Mouse (Mus musculus) forebrain, embryonic 16.5 days (tissue): ENCODE results near the gene Dnajc1. TPM values are rescaled to one million over a fixed set of nuclear protein-coding genes. Genes with fewer than 3 reads are reported as not detected.

Experiments used
- ATAC-seq: fragments of 200-750 bp; cut with Nextera tagmentation; 2 replicates; pipeline ENCODE4 v1.8.0; 2017; ENCODE audit warnings: mild to moderate bottlenecking, moderate library complexity
- H3K27ac ChIP-seq: fragments of 300-500 bp; sonication (generic); 2 replicates; pipeline ENCODE4 v1.5.1; 2014; ENCODE audit warnings: low read length, control low read depth
- H3K27me3 ChIP-seq: fragments of 300-500 bp; sonication (generic); replicated peaks from 2 replicates; pipeline ENCODE4 v1.6.1; 2014; ENCODE audit warnings: low read length; ENCODE audit not compliant: control insufficient read depth, insufficient read depth
- H3K36me3 ChIP-seq: fragments of 300-500 bp; sonication (generic); 2 replicates; pipeline ENCODE4 v1.6.1; 2014; ENCODE audit not compliant: control insufficient read depth, insufficient read depth
- H3K4me1 ChIP-seq: fragments of 300-500 bp; sonication (generic); replicated peaks from 2 replicates; pipeline ENCODE4 v1.6.1; 2014; ENCODE audit warnings: low read length; ENCODE audit not compliant: control insufficient read depth, insufficient read depth
- H3K4me2 ChIP-seq: fragments of 300-500 bp; sonication (generic); 2 replicates; pipeline ENCODE4 v1.6.1; 2014; ENCODE audit warnings: mild to moderate bottlenecking, low read length, control low read depth
- H3K4me3 ChIP-seq: fragments of 300-500 bp; sonication (generic); replicated peaks from 2 replicates; pipeline ENCODE4 v1.5.1; 2014; ENCODE audit warnings: mild to moderate bottlenecking, low read length, control low read depth
- H3K9ac ChIP-seq: fragments of 300-500 bp; sonication (generic); replicated peaks from 2 replicates; pipeline ENCODE4 v1.6.1; 2014; ENCODE audit warnings: low read depth, low read length, control low read depth
- H3K9me3 ChIP-seq: fragments of 300-500 bp; sonication (generic); 2 replicates; pipeline ENCODE4 v1.6.1; 2016; ENCODE audit warnings: low read length; ENCODE audit not compliant: control insufficient read depth
- WGBS: fragments of 180-500 bp; shearing (Covaris S2); extraction: QIAGEN DNeasy Blood & Tissue Kit; methylation state at CpG from one replicate; pipeline ENCODE4 v1.1.7; 2014; 5-methylcytosine and 5-hydroxymethylcytosine counted together
- polyA plus RNA-seq: library from polyadenylated mRNA; unstranded; fragments of >200 nt; fragmentation: Nextera tagmentation; extraction: Ambion mirVana; gene quantifications from 2 replicates; pipeline ENCODE4 v1.2.1, GENCODE M21; 2015

Gene Dnajc1
- polyA plus RNA-seq = 27.4 and 28.5 TPM in 2 replicates

DNA sequence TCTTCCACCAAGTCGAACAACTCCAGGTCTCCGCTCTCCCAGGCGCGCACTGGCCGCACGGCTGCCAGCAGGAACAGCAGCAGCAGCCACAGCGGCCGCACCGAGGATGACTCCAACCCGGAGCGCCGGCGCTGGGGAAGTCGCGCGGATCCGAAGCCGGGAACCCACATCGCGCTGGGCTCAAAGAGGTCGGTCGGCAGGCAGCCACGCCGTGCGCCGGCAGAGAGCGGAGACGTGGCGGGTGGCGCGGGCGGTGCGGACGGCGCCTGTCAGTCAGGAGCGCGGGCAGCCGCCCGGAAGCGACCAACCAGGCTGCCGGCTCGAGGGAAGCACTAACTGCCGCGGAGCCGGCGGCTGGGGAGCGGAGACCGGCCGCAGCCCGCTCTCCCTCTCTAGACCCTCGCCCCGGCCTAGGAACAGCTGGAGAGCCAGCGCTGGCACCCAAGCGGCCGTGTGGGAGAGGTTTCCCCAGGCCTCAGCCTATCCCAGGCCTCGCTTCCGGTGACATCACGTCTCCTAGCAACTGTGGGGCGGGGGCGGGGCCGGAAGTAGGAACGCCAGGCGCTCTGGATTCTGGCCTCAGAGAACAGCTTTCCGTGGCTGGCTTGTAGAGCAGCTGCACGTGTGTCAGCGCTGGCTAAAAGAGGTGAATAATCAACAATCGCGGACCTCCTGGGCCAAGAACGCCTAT is at the start of gene Dnajc1:
TSS of gene Dnajc1 (minus strand) at position 500 of the 691 bp plus-strand sequence.
- peak; percentile 100 for ATAC-seq
- 0% methylated on average over 69 of the region's 69 CpGs for WGBS

GRCm38 (mm10) chr2:18441871-18442270 is 49.2 kb upstream of the Dnajc1 start:
- H3K9ac ChIP-seq = no peak overlapping the region
- H3K4me3 ChIP-seq = no peak overlapping the region
- no peaks in the 10 kb centered on the region for H3K9me3 ChIP-seq
- 57% methylated on average over 6 of the region's 6 CpGs for WGBS
- H3K27ac ChIP-seq = no peak overlapping the region
- H3K4me2 ChIP-seq = no peak overlapping the region
- H3K36me3 ChIP-seq = no peaks in the 10 kb centered on the region
- H3K27me3 ChIP-seq = no peaks in the 10 kb centered on the region
- no peak for ATAC-seq
- H3K4me1 ChIP-seq = no peaks in the 10 kb centered on the region

More for the DNA sequence above, at the start of gene Dnajc1:
- H3K4me1 ChIP-seq = peaks cover 11% of the 10 kb centered on the region
- H3K4me2 ChIP-seq = peak within 1 kb of the TSS; percentile 71
- no peaks in the 10 kb centered on the region for H3K27me3 ChIP-seq
- H3K4me3 ChIP-seq = peak within 1 kb of the TSS; percentile 72
- peak within 1 kb of the TSS; percentile 98 for H3K27ac ChIP-seq
- no peaks in the 10 kb centered on the region for H3K36me3 ChIP-seq
- H3K9ac ChIP-seq = peak within 1 kb of the TSS; percentile 89
- H3K9me3 ChIP-seq = no peaks in the 10 kb centered on the region

- no peak overlapping the region for H3K4me2 ChIP-seq
- no peak overlapping the region for H3K4me3 ChIP-seq
- H3K36me3 ChIP-seq = no peaks in the 10 kb centered on the region
- WGBS = 95% methylated on average over 3 of the region's 3 CpGs
- no peak overlapping the region for H3K27ac ChIP-seq
- H3K9ac ChIP-seq = no peak overlapping the region
- no peak for ATAC-seq
- H3K9me3 ChIP-seq = no peaks in the 10 kb centered on the region
- H3K4me1 ChIP-seq = no peaks in the 10 kb centered on the region
- no peaks in the 10 kb centered on the region for H3K27me3 ChIP-seq
Measured at GRCm38 (mm10) chr2:18415242-18415641, 22.6 kb upstream of the Dnajc1 start.

- ATAC-seq = no peak
- Histone ChIP-seq H3K9me3 (no peaks in the 10 kb centered on the region), H3K9ac (no peak overlapping the region), H3K4me3 (no peak overlapping the region), H3K4me1 (no peaks in the 10 kb centered on the region), H3K27ac (no peak overlapping the region), H3K27me3 (no peaks in the 10 kb centered on the region), H3K4me2 (no peak overlapping the region), H3K36me3 (no peaks in the 10 kb centered on the region)
- WGBS = 86% methylated on average over 1 of the region's 1 CpGs
Measured at GRCm38 (mm10) chr2:18403679-18404078, 11.0 kb upstream of the Dnajc1 start.

DNA sequence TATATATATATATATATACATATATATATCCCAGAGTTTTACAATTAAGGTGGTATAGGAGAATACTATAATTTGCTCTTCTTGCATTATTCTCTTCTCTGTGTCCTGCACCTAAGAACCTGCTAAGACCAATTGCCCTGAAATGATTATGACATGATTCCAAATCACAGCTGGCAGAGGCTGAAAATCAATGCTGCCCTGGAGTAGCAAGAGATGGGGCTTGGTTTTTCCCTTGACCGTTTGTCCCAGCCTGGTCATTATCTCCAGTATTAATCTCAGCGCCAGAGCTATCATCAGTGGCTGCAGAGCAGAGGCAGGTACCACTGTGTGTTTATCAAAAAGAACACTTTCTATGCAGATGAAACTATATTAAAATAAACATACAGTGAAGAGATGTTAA is 9.1 kb upstream of the Dnajc1 start:
- Histone ChIP-seq H3K9ac (no peak overlapping the region), H3K4me1 (no peaks in the 10 kb centered on the region), H3K27ac (no peak overlapping the region), H3K27me3 (no peaks in the 10 kb centered on the region), H3K36me3 (no peaks in the 10 kb centered on the region), H3K9me3 (no peaks in the 10 kb centered on the region), H3K4me3 (no peak overlapping the region), H3K4me2 (no peak overlapping the region)
- 74% methylated on average over 2 of the region's 2 CpGs for WGBS
- no peak for ATAC-seq

DNA sequence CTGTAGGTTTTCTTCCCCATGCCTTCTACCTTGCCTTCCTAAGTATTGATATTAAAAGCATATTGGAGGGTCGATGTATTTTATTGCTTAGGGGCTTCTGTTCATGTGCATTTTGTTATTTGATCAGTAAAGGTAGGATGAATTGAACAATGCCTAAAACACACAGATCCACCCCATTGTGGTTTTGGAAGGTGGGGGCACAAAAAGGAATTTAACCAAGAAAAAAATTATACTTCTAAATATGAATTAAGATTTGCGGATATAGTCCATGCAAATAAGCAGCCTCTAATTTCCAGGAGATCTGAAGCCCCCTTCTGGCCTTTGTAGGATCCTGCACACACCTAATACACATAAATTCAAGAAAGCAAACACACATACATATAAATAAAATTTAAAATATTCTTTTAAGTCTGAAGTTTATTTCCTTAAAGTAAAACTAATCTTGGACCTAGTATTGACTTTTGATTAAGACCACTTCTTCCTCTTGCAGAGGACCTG is 441 bp upstream of the Dnajc1 start:
- Histone ChIP-seq H3K4me3 (peak overlapping the region; percentile 72), H3K9ac (peak overlapping the region; percentile 89), H3K9me3 (no peaks in the 10 kb centered on the region), H3K36me3 (no peaks in the 10 kb centered on the region), H3K27ac (peak overlapping the region; percentile 98), H3K4me2 (peak overlapping the region; percentile 58), H3K4me1 (peaks cover 11% of the 10 kb centered on the region), H3K27me3 (no peaks in the 10 kb centered on the region)
- 63% methylated on average over 2 of the region's 2 CpGs for WGBS
- ATAC-seq = peak; percentile 6; the same call in 1 of the 2 replicates

- Histone ChIP-seq H3K9me3 (no peaks in the 10 kb centered on the region), H3K9ac (peak overlapping the region; percentile 89), H3K4me1 (peaks cover 11% of the 10 kb centered on the region), H3K27me3 (no peaks in the 10 kb centered on the region), H3K36me3 (no peaks in the 10 kb centered on the region), H3K4me3 (peak overlapping the region; percentile 72), H3K27ac (peak overlapping the region; percentile 98), H3K4me2 (peak overlapping the region; percentile 71)
- no peak for ATAC-seq
- WGBS = under 1% methylated on average over 10 of the region's 11 CpGs
Measured at GRCm38 (mm10) chr2:18391861-18392260, 769 bp downstream of the Dnajc1 start.

- H3K36me3 ChIP-seq = no peaks in the 10 kb centered on the region
- no peak overlapping the region for H3K27ac ChIP-seq
- H3K27me3 ChIP-seq = no peaks in the 10 kb centered on the region
- peaks cover 11% of the 10 kb centered on the region for H3K4me1 ChIP-seq
- WGBS = 79% methylated on average over 1 of the region's 1 CpGs
- H3K4me3 ChIP-seq = no peak overlapping the region
- no peak for ATAC-seq
- no peaks in the 10 kb centered on the region for H3K9me3 ChIP-seq
- no peak overlapping the region for H3K9ac ChIP-seq
- no peak overlapping the region for H3K4me2 ChIP-seq
Measured at GRCm38 (mm10) chr2:18389631-18390030, 3.0 kb downstream of the Dnajc1 start.

GRCm38 (mm10) chr2:18381662-18382061 is 11.0 kb downstream of the Dnajc1 start:
- no peaks in the 10 kb centered on the region for H3K4me1 ChIP-seq
- H3K4me3 ChIP-seq = no peak overlapping the region
- no peak overlapping the region for H3K4me2 ChIP-seq
- H3K27me3 ChIP-seq = no peaks in the 10 kb centered on the region
- H3K27ac ChIP-seq = no peak overlapping the region
- H3K36me3 ChIP-seq = no peaks in the 10 kb centered on the region
- ATAC-seq = no peak
- no peak overlapping the region for H3K9ac ChIP-seq
- H3K9me3 ChIP-seq = no peaks in the 10 kb centered on the region
